Mouse (Mus musculus) kidney, postnatal 0 days (tissue): ENCODE results near the gene Enah. TPM values are rescaled to one million over a fixed set of nuclear protein-coding genes. Genes with fewer than 3 reads are reported as not detected.

Source experiments
- ATAC-seq: fragments of 200-750 bp; cut with Nextera tagmentation; replicated peaks from 2 replicates; pipeline ENCODE4 v1.8.0; 2017; ENCODE audit warnings: low read depth, moderate number of reproducible peaks, moderate TSS enrichment, moderate library complexity; ENCODE audit not compliant: low FRiP score
- DNase-seq: peaks from one replicate; pipeline ENCODE4 v3.0.0-alpha.2; 2016; ENCODE audit warnings: low spot score
- H3K27ac ChIP-seq: fragments of 300-500 bp; sonication (generic); 2 replicates; pipeline ENCODE4 v1.5.1; 2014; ENCODE audit warnings: mild to moderate bottlenecking
- H3K27me3 ChIP-seq: fragments of 300-500 bp; sonication (generic); 2 replicates; pipeline ENCODE4 v1.6.1; 2014; ENCODE audit warnings: low read length, mixed read lengths; ENCODE audit not compliant: insufficient read depth
- H3K36me3 ChIP-seq: fragments of 300-500 bp; sonication (generic); 2 replicates; pipeline ENCODE4 v1.6.1; 2014; ENCODE audit warnings: low read length, mixed read lengths; ENCODE audit not compliant: insufficient read depth
- H3K4me1 ChIP-seq: fragments of 300-500 bp; sonication (generic); replicated peaks from 2 replicates; pipeline ENCODE4 v1.6.1; 2014; ENCODE audit warnings: antibody characterized with exemption, low read length, mixed read lengths; ENCODE audit not compliant: insufficient read depth
- H3K4me2 ChIP-seq: fragments of 300-500 bp; sonication (generic); 2 replicates; pipeline ENCODE4 v1.6.1; 2014; ENCODE audit warnings: mild to moderate bottlenecking, low read length, moderate library complexity, mixed read lengths
- H3K4me3 ChIP-seq: fragments of 300-500 bp; sonication (generic); replicated peaks from 2 replicates; pipeline ENCODE4 v1.5.1; 2014; ENCODE audit warnings: low read depth, low read length
- H3K9ac ChIP-seq: fragments of 300-500 bp; sonication (generic); 2 replicates; pipeline ENCODE4 v1.6.1; 2014; ENCODE audit warnings: low read depth, low read length
- H3K9me3 ChIP-seq: fragments of 300-500 bp; sonication (generic); replicated peaks from 2 replicates; pipeline ENCODE4 v1.6.1; 2016; ENCODE audit warnings: low read length, inconsistent platforms, mixed read lengths
- CTCF ChIP-seq: IDR thresholded peaks from 2 replicates; pipeline ENCODE4 v1.5.1; 2016; ENCODE audit warnings: antibody characterized with exemption, low read depth, mild to moderate bottlenecking, moderate library complexity
- WGBS: fragments of 180-500 bp; shearing (Covaris S2); extraction: QIAGEN DNeasy Blood & Tissue Kit; methylation state at CpG from one replicate; pipeline ENCODE4 v1.1.7; 2014; 5-methylcytosine and 5-hydroxymethylcytosine counted together
- polyA plus RNA-seq: library from polyadenylated mRNA; unstranded; fragments of >200 nt; fragmentation: Nextera tagmentation; extraction: Ambion mirVana; gene quantifications from 2 replicates; pipeline ENCODE4 v1.2.1, GENCODE M21; 2015

The Enah gene
- polyA plus RNA-seq, 1 experiment from 2014 or later: 9.6 TPM

GRCm38 (mm10) chr1:182059806-182060205 lies 40.0 kb upstream of the Enah start:
- no peak overlapping the region for H3K27ac ChIP-seq
- DNase-seq (no peak), ATAC-seq (no peak)
- no peak overlapping the region for H3K9ac ChIP-seq
- H3K27me3 ChIP-seq: no peaks in the 10 kb centered on the region
- TF ChIP-seq CTCF: no peak
- no peak overlapping the region for H3K4me2 ChIP-seq
- 76% methylated on average over 5 of the region's 5 CpGs for WGBS
- no peaks in the 10 kb centered on the region for H3K36me3 ChIP-seq
- peaks cover 3% of the 10 kb centered on the region; the same call in 1 of the 2 replicates for H3K4me1 ChIP-seq
- H3K4me3 ChIP-seq: no peak overlapping the region
- no peaks in the 10 kb centered on the region for H3K9me3 ChIP-seq

DNA sequence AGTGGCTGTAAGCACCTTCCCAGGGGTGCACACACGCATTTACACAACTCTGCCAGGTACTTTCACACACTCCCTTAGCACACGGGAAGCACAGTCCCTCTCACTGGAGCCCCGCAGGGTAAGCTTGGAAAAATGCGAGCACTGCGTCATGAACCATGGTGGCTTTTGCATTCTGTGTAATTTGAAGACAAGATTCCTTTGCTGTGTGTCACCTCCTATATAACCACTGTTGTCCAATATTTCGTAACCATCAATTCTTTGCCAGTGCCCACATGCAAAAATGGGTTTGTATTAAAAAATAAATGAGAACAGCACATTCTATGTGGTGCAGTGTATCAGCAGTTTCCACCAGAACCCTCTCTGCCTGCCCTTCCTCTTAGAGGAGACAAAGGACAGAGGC lies 38.2 kb upstream of the Enah start:
- no peaks in the 10 kb centered on the region for H3K36me3 ChIP-seq
- no peak overlapping the region for H3K4me2 ChIP-seq
- H3K4me3 ChIP-seq: no peak overlapping the region
- H3K27me3 ChIP-seq: no peaks in the 10 kb centered on the region
- H3K9ac ChIP-seq: no peak overlapping the region
- H3K4me1 ChIP-seq: no peaks in the 10 kb centered on the region; the same call in 1 of the 2 replicates
- no peak overlapping the region for H3K27ac ChIP-seq
- no peak for DNase-seq
- ATAC-seq: no peak
- no peaks in the 10 kb centered on the region for H3K9me3 ChIP-seq
- TF ChIP-seq CTCF: no peak
- WGBS: 80% methylated on average over 6 of the region's 6 CpGs

GRCm38 (mm10) chr1:182055122-182055521 lies 35.3 kb upstream of the Enah start:
- Histone ChIP-seq H3K9me3 (no peaks in the 10 kb centered on the region), H3K4me1 (no peaks in the 10 kb centered on the region; the same call in none of the 2 replicates), H3K9ac (no peak overlapping the region), H3K27ac (no peak overlapping the region), H3K4me3 (no peak overlapping the region), H3K27me3 (no peaks in the 10 kb centered on the region), H3K4me2 (no peak overlapping the region), H3K36me3 (no peaks in the 10 kb centered on the region)
- no peak for TF ChIP-seq CTCF
- WGBS: 18% methylated on average over 9 of the region's 9 CpGs
- DNase-seq (peak; percentile 23), ATAC-seq (no peak)

DNA sequence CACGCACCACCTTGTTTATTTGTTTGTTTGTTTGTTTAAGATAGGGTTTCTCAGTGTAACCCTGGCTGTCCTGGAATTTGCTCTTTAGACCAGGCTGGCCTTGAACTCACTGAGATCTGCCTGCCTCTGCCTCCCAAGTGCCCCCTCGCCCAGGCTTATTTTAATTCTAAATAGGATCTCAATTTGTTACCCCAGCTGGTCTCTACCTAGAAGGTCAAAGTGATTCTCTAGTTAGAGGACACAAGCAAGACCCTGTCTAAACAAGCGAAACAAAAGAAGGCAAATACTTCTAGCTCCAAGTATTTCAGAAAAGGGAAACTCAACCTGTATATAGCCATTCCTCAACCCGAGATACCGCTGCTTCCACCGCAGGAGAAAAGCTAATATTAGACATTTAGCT lies 34.9 kb upstream of the Enah start:
- no peaks in the 10 kb centered on the region; the same call in none of the 2 replicates for H3K4me1 ChIP-seq
- H3K9ac ChIP-seq: no peak overlapping the region
- DNase-seq (no peak), ATAC-seq (no peak)
- no peaks in the 10 kb centered on the region for H3K36me3 ChIP-seq
- no peaks in the 10 kb centered on the region for H3K27me3 ChIP-seq
- no peaks in the 10 kb centered on the region for H3K9me3 ChIP-seq
- H3K4me3 ChIP-seq: no peak overlapping the region
- WGBS: 83% methylated on average over 6 of the region's 6 CpGs
- no peak for TF ChIP-seq CTCF
- H3K4me2 ChIP-seq: no peak overlapping the region
- H3K27ac ChIP-seq: no peak overlapping the region

GRCm38 (mm10) chr1:182052973-182053372 lies 33.2 kb upstream of the Enah start:
- TF ChIP-seq CTCF: no peak
- 31% methylated on average over 10 of the region's 10 CpGs for WGBS
- Histone ChIP-seq H3K9me3 (no peaks in the 10 kb centered on the region), H3K4me1 (no peaks in the 10 kb centered on the region; the same call in none of the 2 replicates), H3K36me3 (no peaks in the 10 kb centered on the region), H3K4me3 (no peak overlapping the region), H3K27ac (no peak overlapping the region), H3K4me2 (no peak overlapping the region), H3K27me3 (no peaks in the 10 kb centered on the region), H3K9ac (no peak overlapping the region)
- ATAC-seq (no peak; the same call in 1 of the 2 replicates), DNase-seq (peak; percentile 54)

- ATAC-seq (no peak), DNase-seq (no peak)
- Histone ChIP-seq H3K27me3 (no peaks in the 10 kb centered on the region), H3K9ac (no peak overlapping the region), H3K36me3 (no peaks in the 10 kb centered on the region), H3K4me1 (no peaks in the 10 kb centered on the region; the same call in none of the 2 replicates), H3K27ac (no peak overlapping the region), H3K9me3 (no peaks in the 10 kb centered on the region), H3K4me2 (no peak overlapping the region), H3K4me3 (no peak overlapping the region)
- no peak for TF ChIP-seq CTCF
- 71% methylated on average over 7 of the region's 7 CpGs for WGBS
Observed at GRCm38 (mm10) chr1:182052385-182052784, 32.6 kb upstream of the Enah start.

DNA sequence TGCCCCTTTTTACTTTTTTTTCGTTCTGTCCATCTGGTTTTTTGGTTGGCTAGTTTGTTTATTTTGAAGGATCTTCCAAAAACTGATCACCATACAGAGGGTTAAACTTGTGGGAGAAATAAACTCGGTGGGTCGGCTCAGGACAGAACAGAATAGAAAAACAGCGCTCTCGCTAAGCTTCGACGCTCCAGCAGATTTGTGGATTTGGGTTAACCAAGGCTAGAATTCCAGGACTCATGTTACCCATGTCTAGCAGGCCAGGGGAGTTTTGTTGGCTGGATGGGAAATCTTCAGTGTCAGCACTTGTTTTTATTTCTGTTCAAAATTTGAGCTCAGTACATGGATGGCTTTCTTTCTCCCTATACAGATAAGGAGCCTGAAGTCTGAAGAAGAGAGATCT lies 30.0 kb upstream of the Enah start:
- H3K9me3 ChIP-seq: no peaks in the 10 kb centered on the region
- H3K36me3 ChIP-seq: no peaks in the 10 kb centered on the region
- ATAC-seq: no peak
- no peaks in the 10 kb centered on the region; the same call in 1 of the 2 replicates for H3K4me1 ChIP-seq
- WGBS: 30% methylated on average over 7 of the region's 7 CpGs
- H3K4me3 ChIP-seq: no peak overlapping the region
- no peaks in the 10 kb centered on the region for H3K27me3 ChIP-seq
- H3K27ac ChIP-seq: no peak overlapping the region
- no peak overlapping the region for H3K9ac ChIP-seq
- peak; percentile 70 for DNase-seq
- no peak overlapping the region for H3K4me2 ChIP-seq
- no peak for TF ChIP-seq CTCF
